Mouse (Mus musculus) bone marrow, adult 2 months (tissue): ENCODE measurements around the gene Zfp362.

Experiments used
- CTCF ChIP-seq: fragments of 200-500 bp; IDR thresholded peaks from 2 replicates; pipeline ENCODE4 v1.5.1; 2011; ENCODE audit warnings: low read length, control low read depth; ENCODE audit not compliant: control insufficient read depth, insufficient read depth
- POLR2A ChIP-seq: fragments of 200-500 bp; IDR thresholded peaks from 2 replicates; pipeline ENCODE4 v1.6.1; 2011; ENCODE audit warnings: low read depth, mild to moderate bottlenecking, control low read depth, low read length, borderline replicate concordance; ENCODE audit not compliant: control insufficient read depth

DNA sequence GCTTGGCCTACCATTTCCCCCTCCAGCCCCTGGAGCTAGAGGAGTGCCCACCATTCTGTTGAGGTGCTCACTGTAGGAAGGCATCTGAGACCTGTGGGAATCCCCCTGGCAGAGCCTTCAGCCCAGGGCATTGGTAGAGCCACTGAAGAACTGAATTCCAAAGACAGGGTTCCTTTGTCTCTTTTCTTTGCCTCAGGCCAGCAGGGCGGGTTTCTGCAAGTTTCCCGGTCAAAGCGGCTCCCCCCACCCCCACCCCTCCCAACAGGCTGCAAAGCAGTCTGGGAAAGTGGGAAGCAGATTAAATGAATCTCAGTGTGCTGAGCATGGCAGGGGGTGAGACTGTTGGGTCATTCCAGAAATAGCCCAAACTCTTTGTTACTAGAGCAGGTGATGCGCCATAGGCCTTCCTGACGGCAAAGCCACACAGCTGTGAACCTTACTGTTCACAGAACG, 68.7 kb downstream of the Zfp362 start:
- no peak for TF ChIP-seq POLR2A
- no peak for TF ChIP-seq CTCF
